In the genomic region with DNA sequence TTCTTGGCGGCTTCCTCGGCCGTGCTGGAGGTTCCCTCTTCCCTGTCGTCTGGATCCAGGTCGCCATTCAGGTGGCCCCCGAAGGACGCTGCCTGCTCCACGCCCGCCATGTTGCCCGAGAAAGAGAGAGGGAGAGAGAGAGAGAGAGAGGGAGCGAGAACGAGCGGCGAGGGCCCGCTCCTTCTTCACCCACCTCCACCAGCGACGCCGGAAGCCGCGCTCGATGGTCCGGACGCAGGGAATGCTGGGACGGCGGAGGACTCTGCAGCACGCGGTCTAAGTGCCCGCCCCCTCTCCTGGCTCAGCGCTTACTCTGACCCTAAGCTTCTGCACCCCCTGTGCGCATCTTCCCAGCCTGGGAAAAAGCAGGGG, we compare ENCODE assay signal across 8 mouse cellular contexts. TPM values are rescaled to one million over a fixed set of nuclear protein-coding genes. Genes with fewer than 3 reads are reported as not detected.
DNase-seq lines count a peak whose midpoint lies in the region; ATAC-seq and TF ChIP-seq lines count a peak whose summit lies in the region.

No protein-coding gene starts in this region.

- DNase-seq in c-Kit-positive CD71-positive TER-119-positive erythroid progenitor cells, embryonic 14.5 days (ENCODE audit: low spot score), result peak; percentile 84
- peak; percentile 90 for DNase-seq in heart, postnatal 0 days (ENCODE audit: low spot score)
- peak; percentile 93 to 95 for DNase-seq in kidney, postnatal 4 days
- DNase-seq in neural tube, embryonic 11.5 days (ENCODE audit: low spot score), result peak; percentile 94
- DNase-seq in stomach, postnatal 0 days (ENCODE audit: low spot score), result peak; percentile 90

- no peak overlapping the region for H3K27ac ChIP-seq in ES-Bruce4 (ENCODE audit: insufficient read depth, low read length)
- H3K27ac ChIP-seq in forebrain, embryonic 12.5 days, result peak overlapping the region; percentile 90
- peak overlapping the region; percentile 92 for H3K27ac ChIP-seq in heart, postnatal 0 days (ENCODE audit: low read depth)
- peak overlapping the region; percentile 93 for H3K27ac ChIP-seq in liver, embryonic 15.5 days (replicated peaks)
- peak overlapping the region; percentile 74 for H3K27ac ChIP-seq in neural tube, embryonic 11.5 days (ENCODE audit: low read depth, low read length)
- H3K27ac ChIP-seq in stomach, postnatal 0 days (replicated peaks), result peak overlapping the region; percentile 90

- TF ChIP-seq POLR2A in ES-Bruce4 (IDR thresholded peaks at IDR 0.05; ENCODE audit: insufficient read depth, low read length), result peak; percentile 62

- peak; percentile 100 for ATAC-seq in forebrain, embryonic 12.5 days (ENCODE audit: low FRiP score)
- ATAC-seq in heart, postnatal 0 days (ENCODE audit: insufficient read depth, low read depth), result peak; percentile 99
- ATAC-seq in liver, embryonic 15.5 days (ENCODE audit: insufficient read depth), result peak; percentile 77
- peak; percentile 98 for ATAC-seq in neural tube, embryonic 11.5 days (ENCODE audit: insufficient read depth, low FRiP score, low TSS enrichment)
- peak; percentile 98 for ATAC-seq in stomach, postnatal 0 days (ENCODE audit: low FRiP score, low TSS enrichment)

- peaks cover 18% of the 10 kb centered on the region for H3K36me3 ChIP-seq in ES-Bruce4 (ENCODE audit: control insufficient read depth, insufficient read depth, low read length, poor library complexity, severe bottlenecking)
- peaks cover 25% of the 10 kb centered on the region for H3K36me3 ChIP-seq in forebrain, embryonic 12.5 days (replicated peaks)
- peaks cover 24% of the 10 kb centered on the region for H3K36me3 ChIP-seq in heart, postnatal 0 days (replicated peaks; ENCODE audit: control insufficient read depth, insufficient read depth, low read length)
- H3K36me3 ChIP-seq in liver, embryonic 15.5 days (replicated peaks), result peaks cover 27% of the 10 kb centered on the region
- H3K36me3 ChIP-seq in neural tube, embryonic 11.5 days (ENCODE audit: control insufficient read depth, insufficient read depth, low read length), result peaks cover 7% of the 10 kb centered on the region
- peaks cover 11% of the 10 kb centered on the region for H3K36me3 ChIP-seq in stomach, postnatal 0 days (ENCODE audit: control insufficient read depth, insufficient read depth, low read length)

- H3K9ac ChIP-seq in ES-Bruce4 (ENCODE audit: low read depth, poor library complexity, severe bottlenecking), result peak overlapping the region; percentile 76
- H3K9ac ChIP-seq in forebrain, embryonic 12.5 days, result peak overlapping the region; percentile 95
- peak overlapping the region; percentile 91 for H3K9ac ChIP-seq in heart, postnatal 0 days (replicated peaks; ENCODE audit: low read depth, low read length)
- H3K9ac ChIP-seq in liver, embryonic 15.5 days, result peak overlapping the region; percentile 95
- peak overlapping the region; percentile 89 for H3K9ac ChIP-seq in neural tube, embryonic 11.5 days (ENCODE audit: low read length)
- peak overlapping the region; percentile 90 for H3K9ac ChIP-seq in stomach, postnatal 0 days (ENCODE audit: low read length)

- H3K4me1 ChIP-seq in ES-Bruce4 (ENCODE audit: control insufficient read depth, insufficient read depth, low read length), result no peaks in the 10 kb centered on the region
- peaks cover 13% of the 10 kb centered on the region for H3K4me1 ChIP-seq in forebrain, embryonic 12.5 days
- H3K4me1 ChIP-seq in heart, postnatal 0 days (ENCODE audit: control insufficient read depth, insufficient read depth), result peaks cover 6% of the 10 kb centered on the region; the same call in 1 of the 2 replicates
- peaks cover 79% of the 10 kb centered on the region for H3K4me1 ChIP-seq in liver, embryonic 15.5 days (replicated peaks)
- H3K4me1 ChIP-seq in neural tube, embryonic 11.5 days (ENCODE audit: control insufficient read depth, insufficient read depth, low read length), result peaks cover 6% of the 10 kb centered on the region; the same call in 1 of the 2 replicates
- H3K4me1 ChIP-seq in stomach, postnatal 0 days (replicated peaks; ENCODE audit: control insufficient read depth, insufficient read depth), result no peaks in the 10 kb centered on the region

- H3K27me3 ChIP-seq in ES-Bruce4 (ENCODE audit: control insufficient read depth, insufficient read depth, low read length, poor library complexity, severe bottlenecking), result no peaks in the 10 kb centered on the region
- H3K27me3 ChIP-seq in forebrain, embryonic 12.5 days, result no peaks in the 10 kb centered on the region
- H3K27me3 ChIP-seq in heart, postnatal 0 days (ENCODE audit: control insufficient read depth, insufficient read depth, low read length), result no peaks in the 10 kb centered on the region
- H3K27me3 ChIP-seq in liver, embryonic 15.5 days, result no peaks in the 10 kb centered on the region
- no peaks in the 10 kb centered on the region for H3K27me3 ChIP-seq in neural tube, embryonic 11.5 days (ENCODE audit: control insufficient read depth, insufficient read depth, low read length)
- H3K27me3 ChIP-seq in stomach, postnatal 0 days (ENCODE audit: control insufficient read depth, insufficient read depth, low read length), result no peaks in the 10 kb centered on the region

- no peaks in the 10 kb centered on the region for H3K9me3 ChIP-seq in ES-Bruce4 (replicated peaks; ENCODE audit: control insufficient read depth, insufficient read depth, low read length, poor library complexity, severe bottlenecking)
- H3K9me3 ChIP-seq in forebrain, embryonic 12.5 days, result no peaks in the 10 kb centered on the region
- no peaks in the 10 kb centered on the region for H3K9me3 ChIP-seq in heart, postnatal 0 days (replicated peaks; ENCODE audit: control insufficient read depth, low read length)
- H3K9me3 ChIP-seq in liver, embryonic 15.5 days (replicated peaks), result no peaks in the 10 kb centered on the region
- no peaks in the 10 kb centered on the region for H3K9me3 ChIP-seq in neural tube, embryonic 11.5 days (ENCODE audit: control insufficient read depth, low read length)
- H3K9me3 ChIP-seq in stomach, postnatal 0 days (ENCODE audit: control insufficient read depth, low read length), result no peaks in the 10 kb centered on the region

- peak overlapping the region; percentile 86 for H3K4me3 ChIP-seq in ES-Bruce4 (ENCODE audit: low read depth, low read length)
- peak overlapping the region; percentile 97 for H3K4me3 ChIP-seq in forebrain, embryonic 12.5 days (replicated peaks)
- peak overlapping the region; percentile 75 for H3K4me3 ChIP-seq in heart, postnatal 0 days (ENCODE audit: low read depth, low read length)
- H3K4me3 ChIP-seq in liver, embryonic 15.5 days (replicated peaks), result peak overlapping the region; percentile 89
- H3K4me3 ChIP-seq in neural tube, embryonic 11.5 days (ENCODE audit: low read depth, low read length), result peak overlapping the region; percentile 97
- H3K4me3 ChIP-seq in stomach, postnatal 0 days (ENCODE audit: low read depth, low read length), result peak overlapping the region; percentile 86

- under 1% methylated on average over 22 of the region's 30 CpGs for WGBS in forebrain, embryonic 12.5 days
- WGBS in heart, postnatal 0 days, result 0% methylated on average over 21 of the region's 30 CpGs
- WGBS in liver, embryonic 15.5 days (ENCODE audit: insufficient replicate concordance), result under 1% methylated on average over 30 of the region's 30 CpGs
- 0% methylated on average over 25 of the region's 30 CpGs for WGBS in neural tube, embryonic 11.5 days
- under 1% methylated on average over 24 of the region's 30 CpGs for WGBS in stomach, postnatal 0 days

- H3K4me2 ChIP-seq in forebrain, embryonic 12.5 days, result peak overlapping the region; percentile 62
- H3K4me2 ChIP-seq in heart, postnatal 0 days (ENCODE audit: low read depth, low read length), result peak overlapping the region; percentile 89
- H3K4me2 ChIP-seq in liver, embryonic 15.5 days, result peak overlapping the region; percentile 82
- peak overlapping the region; percentile 68 for H3K4me2 ChIP-seq in neural tube, embryonic 11.5 days (ENCODE audit: low read depth)
- peak overlapping the region; percentile 78 for H3K4me2 ChIP-seq in stomach, postnatal 0 days (replicated peaks; ENCODE audit: low read depth)

- no peak for TF ChIP-seq CTCF in ES-Bruce4 (IDR thresholded peaks at IDR 0.05; ENCODE audit: low read depth, low read length)
- no peak for TF ChIP-seq CTCF in heart, postnatal 0 days (IDR thresholded peaks at IDR 0.05; ENCODE audit: low read depth)
- no peak for TF ChIP-seq CTCF in stomach, postnatal 0 days (IDR thresholded peaks at IDR 0.05; ENCODE audit: low read depth)

- TF ChIP-seq EP300 in ES-Bruce4 (IDR thresholded peaks at IDR 0.05; ENCODE audit: insufficient read depth, low read depth, low read length), result 0 out of 2 replicates have a peak, but pooled peaks have one; percentile 26
- TF ChIP-seq EP300 in heart, postnatal 0 days (IDR thresholded peaks at IDR 0.05; ENCODE audit: low read depth), result no peak
- peak; percentile 66 for TF ChIP-seq EP300 in stomach, postnatal 0 days (optimal IDR thresholded peaks at IDR 0.05)

RNA-seq across cellular contexts. Expression of gene Metap2, which starts 7.3 kb away (rescaled TPM):
- polyA plus RNA-seq in ES-Bruce4 (2011; ENCODE audit: insufficient read depth, insufficient read length, low read depth, missing spikeins), result 293 and 328 TPM in 2 replicates
- polyA plus RNA-seq in forebrain, embryonic 12.5 days (2016; fragmentation: Nextera tagmentation; extraction: Ambion mirVana), result 200 and 213 TPM in 2 replicates
- total RNA-seq in heart, postnatal 0 days (2014; rRNA removed; ENCODE audit: low replicate concordance), result 22.0 and 37.9 TPM in 2 replicates
- polyA plus RNA-seq in heart, postnatal 0 days (2015; fragmentation: Nextera tagmentation; extraction: Ambion mirVana), result 141 and 151 TPM in 2 replicates
- 150 and 162 TPM in 2 replicates for polyA plus RNA-seq in liver, embryonic 15.5 days (2015; fragmentation: Nextera tagmentation; extraction: Ambion mirVana)
- 244 and 253 TPM in 2 replicates for polyA plus RNA-seq in neural tube, embryonic 11.5 days (2014; fragmentation: Nextera tagmentation; extraction: Ambion mirVana)
- 112 and 126 TPM in 2 replicates for polyA plus RNA-seq in stomach, postnatal 0 days (2015; fragmentation: Nextera tagmentation; extraction: Ambion mirVana)

RNA-seq across cellular contexts. Expression of gene Usp44, which starts 58.2 kb away (rescaled TPM):
- 16.7 and 19.2 TPM in 2 replicates for polyA plus RNA-seq in ES-Bruce4 (2011; ENCODE audit: insufficient read depth, insufficient read length, low read depth, missing spikeins)
- 7.7 and 9.5 TPM in 2 replicates for polyA plus RNA-seq in forebrain, embryonic 12.5 days (2016; fragmentation: Nextera tagmentation; extraction: Ambion mirVana)
- not detected in 2 replicates for total RNA-seq in heart, postnatal 0 days (2014; rRNA removed; ENCODE audit: low replicate concordance)
- not detected in 2 replicates for polyA plus RNA-seq in heart, postnatal 0 days (2015; fragmentation: Nextera tagmentation; extraction: Ambion mirVana)
- polyA plus RNA-seq in liver, embryonic 15.5 days (2015; fragmentation: Nextera tagmentation; extraction: Ambion mirVana), result 1.1 and 1.3 TPM in 2 replicates
- polyA plus RNA-seq in neural tube, embryonic 11.5 days (2014; fragmentation: Nextera tagmentation; extraction: Ambion mirVana), result 6.4 and 9.1 TPM in 2 replicates
- polyA plus RNA-seq in stomach, postnatal 0 days (2015; fragmentation: Nextera tagmentation; extraction: Ambion mirVana), result not detected in 2 replicates
